Mouse (Mus musculus): Measurements from ENCODE around the gene Ell2. TPM values are rescaled to one million over a fixed set of nuclear protein-coding genes. Genes with fewer than 3 reads are reported as not detected.

The Ell2 gene
- polyA plus RNA-seq, 1 experiment from 2014 or later = 2.2 TPM

Other genes with a start within 250 kb of the Ell2 start
- 86.1 and 87.0 TPM in 2 replicates for gene Glrx, start 133.1 kb downstream of the Ell2 start, polyA plus RNA-seq (2015; fragmentation: Nextera tagmentation; extraction: Ambion mirVana)
- gene Rhobtb3, start 237.2 kb downstream of the Ell2 start, polyA plus RNA-seq (2015; fragmentation: Nextera tagmentation; extraction: Ambion mirVana) = 17.6 and 18.3 TPM in 2 replicates

Data from neural tube, embryonic 15.5 days (tissue).